Mouse (Mus musculus): ENCODE results near the gene Epn1. TPM values are rescaled to one million over a fixed set of nuclear protein-coding genes. Genes with fewer than 3 reads are reported as not detected.

Gene Epn1
- polyA plus RNA-seq, 1 experiment: not detected

- H3K27ac ChIP-seq (ENCODE audit: insufficient read depth, low read depth, low read length): peak within 1 kb of the TSS; percentile 84
- no peaks in the 10 kb centered on the region; the same call in 1 of the 2 replicates for H3K4me1 ChIP-seq (ENCODE audit: control insufficient read depth, insufficient read depth, low read length)
- no peak for TF ChIP-seq CTCF (IDR thresholded peaks at IDR 0.05; ENCODE audit: insufficient read depth, low read depth, low read length)
- TF ChIP-seq POLR2A (IDR thresholded peaks at IDR 0.05; ENCODE audit: insufficient read depth, low read depth, low read length): peak; percentile 94
- under 1% methylated on average over 48 of the region's 48 CpGs for WGBS
- peak within 1 kb of the TSS; percentile 79 for H3K4me3 ChIP-seq (ENCODE audit: insufficient read depth, low read depth, low read length)
Observed at GRCm38 (mm10) chr7:5038109-5038732, 41.8 kb upstream of the Epn1 start, which contains the start of gene Zfp784. Zfp784 (minus strand) TSS chr7:5038446.

- Histone ChIP-seq H3K4me1 (ENCODE audit: control insufficient read depth, insufficient read depth, low read length) (no peaks in the 10 kb centered on the region; the same call in 1 of the 2 replicates), H3K27ac (ENCODE audit: insufficient read depth, low read depth, low read length) (no peak overlapping the region; the same call in 1 of the 2 replicates), H3K4me3 (ENCODE audit: insufficient read depth, low read depth, low read length) (no peak overlapping the region)
- 15% methylated on average over 5 of the region's 5 CpGs for WGBS
- TF ChIP-seq CTCF (IDR thresholded peaks at IDR 0.05; ENCODE audit: insufficient read depth, low read depth, low read length): no peak
- no peak for TF ChIP-seq POLR2A (IDR thresholded peaks at IDR 0.05; ENCODE audit: insufficient read depth, low read depth, low read length)
Observed at GRCm38 (mm10) chr7:5038940-5039339, 41.1 kb upstream of the Epn1 start.

- TF ChIP-seq CTCF (IDR thresholded peaks at IDR 0.05; ENCODE audit: insufficient read depth, low read depth, low read length): no peak
- no peak for TF ChIP-seq POLR2A (IDR thresholded peaks at IDR 0.05; ENCODE audit: insufficient read depth, low read depth, low read length)
- H3K4me3 ChIP-seq (ENCODE audit: insufficient read depth, low read depth, low read length): no peak overlapping the region
- H3K27ac ChIP-seq (ENCODE audit: insufficient read depth, low read depth, low read length): no peak overlapping the region
- H3K4me1 ChIP-seq (ENCODE audit: control insufficient read depth, insufficient read depth, low read length): no peaks in the 10 kb centered on the region
- WGBS: 84% methylated on average over 2 of the region's 2 CpGs
Observed at GRCm38 (mm10) chr7:5044981-5045380, 35.1 kb upstream of the Epn1 start.

GRCm38 (mm10) chr7:5046112-5046511 is 33.9 kb upstream of the Epn1 start:
- Histone ChIP-seq H3K4me3 (ENCODE audit: insufficient read depth, low read depth, low read length) (no peak overlapping the region), H3K4me1 (ENCODE audit: control insufficient read depth, insufficient read depth, low read length) (no peaks in the 10 kb centered on the region), H3K27ac (ENCODE audit: insufficient read depth, low read depth, low read length) (no peak overlapping the region)
- TF ChIP-seq CTCF (IDR thresholded peaks at IDR 0.05; ENCODE audit: insufficient read depth, low read depth, low read length) (no peak), POLR2A (IDR thresholded peaks at IDR 0.05; ENCODE audit: insufficient read depth, low read depth, low read length) (no peak)
- 65% methylated on average over 2 of the region's 2 CpGs for WGBS

- H3K4me3 ChIP-seq (ENCODE audit: insufficient read depth, low read depth, low read length): no peak overlapping the region
- H3K27ac ChIP-seq (ENCODE audit: insufficient read depth, low read depth, low read length): no peak overlapping the region
- no peaks in the 10 kb centered on the region for H3K4me1 ChIP-seq (ENCODE audit: control insufficient read depth, insufficient read depth, low read length)
- TF ChIP-seq POLR2A (IDR thresholded peaks at IDR 0.05; ENCODE audit: insufficient read depth, low read depth, low read length): no peak
- no peak for TF ChIP-seq CTCF (IDR thresholded peaks at IDR 0.05; ENCODE audit: insufficient read depth, low read depth, low read length)
- 28% methylated on average over 2 of the region's 2 CpGs for WGBS
Observed at GRCm38 (mm10) chr7:5047313-5047712, 32.7 kb upstream of the Epn1 start.

GRCm38 (mm10) chr7:5051193-5052192 is 28.5 kb upstream of the Epn1 start, which contains the start of gene Zfp580:
Zfp580 (plus strand) TSS chr7:5051538.
- peak within 1 kb of the TSS; percentile 70 for H3K27ac ChIP-seq (ENCODE audit: insufficient read depth, low read depth, low read length)
- under 1% methylated on average over 64 of the region's 65 CpGs for WGBS

GRCm38 (mm10) chr7:5052438-5052837 is 27.6 kb upstream of the Epn1 start:
- TF ChIP-seq CTCF (IDR thresholded peaks at IDR 0.05; ENCODE audit: insufficient read depth, low read depth, low read length): no peak
- no peak for TF ChIP-seq POLR2A (IDR thresholded peaks at IDR 0.05; ENCODE audit: insufficient read depth, low read depth, low read length)
- Histone ChIP-seq H3K4me3 (ENCODE audit: insufficient read depth, low read depth, low read length) (peak overlapping the region; percentile 78), H3K27ac (ENCODE audit: insufficient read depth, low read depth, low read length) (no peak overlapping the region; the same call in 1 of the 2 replicates), H3K4me1 (ENCODE audit: control insufficient read depth, insufficient read depth, low read length) (peaks cover 21% of the 10 kb centered on the region)
- WGBS: 6% methylated on average over 12 of the region's 12 CpGs

More at GRCm38 (mm10) chr7:5051193-5052192, 28.5 kb upstream of the Epn1 start, which contains the start of gene Zfp580:
- peak within 1 kb of the TSS; percentile 78 for H3K4me3 ChIP-seq (ENCODE audit: insufficient read depth, low read depth, low read length)
- TF ChIP-seq CTCF (IDR thresholded peaks at IDR 0.05; ENCODE audit: insufficient read depth, low read depth, low read length) (no peak), POLR2A (IDR thresholded peaks at IDR 0.05; ENCODE audit: insufficient read depth, low read depth, low read length) (peak; percentile 70)
- H3K4me1 ChIP-seq (ENCODE audit: control insufficient read depth, insufficient read depth, low read length): peaks cover 19% of the 10 kb centered on the region

GRCm38 (mm10) chr7:5052931-5053343 is 27.1 kb upstream of the Epn1 start:
- TF ChIP-seq CTCF (IDR thresholded peaks at IDR 0.05; ENCODE audit: insufficient read depth, low read depth, low read length) (no peak), POLR2A (IDR thresholded peaks at IDR 0.05; ENCODE audit: insufficient read depth, low read depth, low read length) (no peak)
- Histone ChIP-seq H3K4me3 (ENCODE audit: insufficient read depth, low read depth, low read length) (peak overlapping the region; percentile 78), H3K27ac (ENCODE audit: insufficient read depth, low read depth, low read length) (no peak overlapping the region), H3K4me1 (ENCODE audit: control insufficient read depth, insufficient read depth, low read length) (peaks cover 26% of the 10 kb centered on the region)
- WGBS: 7% methylated on average over 45 of the region's 45 CpGs
